Mouse (Mus musculus): ENCODE data around the gene Entpd2. TPM values are rescaled to one million over a fixed set of nuclear protein-coding genes. Genes with fewer than 3 reads are reported as not detected.

Entpd2 gene
- polyA plus RNA-seq, 1 experiment: 0.89 TPM

DNA sequence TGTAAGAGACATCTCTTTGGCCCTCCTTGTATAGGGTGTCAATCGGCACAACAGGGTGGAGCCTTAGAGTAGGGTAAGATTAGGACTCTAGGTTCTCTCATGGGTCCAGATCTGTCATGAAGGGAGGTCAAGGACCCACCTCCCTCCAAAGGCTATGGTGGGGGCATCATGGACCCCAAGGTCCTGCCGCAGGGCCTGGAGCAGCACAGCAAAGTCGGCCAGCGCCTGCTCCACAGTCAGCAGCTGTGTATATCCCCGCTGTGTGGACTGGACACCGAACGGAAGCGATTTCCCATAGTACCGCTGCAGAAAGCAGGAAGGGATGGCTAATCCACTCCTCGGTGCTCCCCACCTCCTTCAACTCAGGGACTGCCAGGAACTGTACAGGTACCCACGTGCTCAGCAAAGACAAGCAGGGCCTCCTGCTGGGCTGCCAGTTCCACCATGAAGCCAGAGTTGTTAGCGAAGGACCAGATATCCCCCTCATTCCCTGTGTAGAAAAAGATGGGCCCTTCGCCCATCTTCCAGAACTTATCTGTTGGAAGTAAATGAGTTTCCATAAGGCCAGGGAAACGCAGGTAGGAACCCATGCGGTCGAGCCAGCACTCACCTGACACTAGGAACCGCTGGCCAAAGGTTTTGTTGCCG, 40.1 kb upstream of the Entpd2 start:
- TF ChIP-seq E2F4 (IDR thresholded peaks at IDR 0.05; ENCODE audit: insufficient read depth): no peak
- TF ChIP-seq MAX (IDR thresholded peaks at IDR 0.05; ENCODE audit: low read depth): no peak
- TF ChIP-seq USF1 (IDR thresholded peaks at IDR 0.05; ENCODE audit: low read depth): no peak
- no peak for TF ChIP-seq CEBPB (IDR thresholded peaks at IDR 0.05; ENCODE audit: insufficient read depth, poor library complexity, severe bottlenecking)
- TF ChIP-seq POLR2AphosphoS2 (IDR thresholded peaks at IDR 0.05; ENCODE audit: insufficient read length, low read depth): no peak
- TF ChIP-seq SRF (IDR thresholded peaks at IDR 0.05; ENCODE audit: control insufficient read depth, insufficient read length, low read depth): no peak
- TF ChIP-seq TCF12 (IDR thresholded peaks at IDR 0.05; ENCODE audit: insufficient read depth, poor library complexity, severe bottlenecking): no peak
- no peak for TF ChIP-seq REST (IDR thresholded peaks at IDR 0.05; ENCODE audit: insufficient read depth, insufficient read length)
- TF ChIP-seq MYOD1 (IDR thresholded peaks at IDR 0.05; ENCODE audit: control insufficient read depth in 1 of 3, insufficient read length in 2 of 3, low read depth in 2 of 3): no peak
- TF ChIP-seq MYOG (IDR thresholded peaks at IDR 0.05; ENCODE audit: control insufficient read depth in 1 of 3, insufficient read depth in 1 of 3, insufficient read length in 2 of 3, low read depth in 2 of 3): no peak
- no peak for TF ChIP-seq TCF3 (IDR thresholded peaks at IDR 0.05; ENCODE audit: insufficient read length, low read depth)
- no peak for TF ChIP-seq POLR2A (IDR thresholded peaks at IDR 0.05; ENCODE audit: insufficient read length, low read depth)
- H3K36me3 ChIP-seq (ENCODE audit: control insufficient read depth, insufficient read depth): peaks cover 16% of the 10 kb centered on the region
- no peaks in the 10 kb centered on the region for H3K79me2 ChIP-seq (ENCODE audit: control insufficient read depth, insufficient read depth)
- peak overlapping the region; percentile 30 for H3ac ChIP-seq (ENCODE audit: control insufficient read depth, insufficient read length)
- H3K27me3 ChIP-seq (ENCODE audit: control insufficient read depth, insufficient read depth, insufficient read length): no peaks in the 10 kb centered on the region
- peak overlapping the region; percentile 43 for H3K4me3 ChIP-seq
- peak overlapping the region; percentile 84 for H3K4me2 ChIP-seq (ENCODE audit: low read depth)

DNA sequence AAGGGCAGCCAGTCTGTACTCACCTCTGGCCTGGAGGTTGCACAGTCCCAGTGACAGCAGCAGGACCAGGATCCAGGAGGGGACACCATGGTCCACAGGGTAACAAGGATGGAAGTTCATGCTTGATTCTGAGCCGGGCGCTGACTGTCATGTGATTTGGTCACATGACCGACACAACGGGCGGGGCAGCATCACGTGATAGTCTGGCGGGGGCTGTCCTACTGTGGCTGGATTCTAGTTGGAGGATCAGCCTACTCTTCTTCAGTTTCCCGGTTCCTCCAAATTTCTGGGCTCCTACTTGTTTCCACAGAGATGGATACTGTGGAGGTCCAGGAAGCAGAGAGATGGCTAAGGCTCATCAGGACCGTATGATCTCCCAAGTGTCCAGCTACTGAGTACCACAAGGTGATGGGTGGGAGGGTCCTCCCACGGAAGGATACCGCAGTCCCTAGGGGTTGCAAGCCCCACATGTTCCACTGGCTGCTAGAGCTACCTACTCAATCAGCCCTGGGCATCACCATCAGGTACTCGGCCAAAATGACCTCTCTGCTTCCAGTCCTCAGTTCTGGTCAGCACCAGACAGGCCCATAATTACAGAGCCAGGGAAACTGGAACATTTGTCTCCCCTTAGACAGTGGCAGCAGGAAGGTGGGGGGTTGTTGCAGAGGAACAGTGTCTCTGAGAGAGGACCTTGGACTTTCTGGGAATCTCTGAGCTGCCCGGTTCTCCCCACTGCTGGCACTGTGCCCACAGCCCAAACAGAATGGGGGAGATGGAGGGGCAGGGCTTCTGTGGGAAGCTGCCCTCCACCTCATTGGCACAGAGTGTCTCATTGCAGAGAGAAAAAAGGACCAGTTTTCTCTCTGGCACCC, 39.2 kb upstream of the Entpd2 start, which contains the start of gene Dpp7:
TSS of gene Dpp7 (minus strand) at position 152 of the 872 bp plus-strand sequence.
- Histone ChIP-seq H3K36me3 (ENCODE audit: control insufficient read depth, insufficient read depth) (peaks cover 8% of the 10 kb centered on the region), H3ac (ENCODE audit: control insufficient read depth, insufficient read length) (peak within 1 kb of the TSS; percentile 30), H3K79me2 (ENCODE audit: control insufficient read depth, insufficient read depth) (no peaks in the 10 kb centered on the region), H3K4me2 (ENCODE audit: low read depth) (peak within 1 kb of the TSS; percentile 84), H3K27me3 (ENCODE audit: control insufficient read depth, insufficient read depth, insufficient read length) (no peaks in the 10 kb centered on the region), H3K4me3 (peak within 1 kb of the TSS; percentile 43)
- TF ChIP-seq MYOG (IDR thresholded peaks at IDR 0.05; ENCODE audit: control insufficient read depth in 1 of 3, insufficient read depth in 1 of 3, insufficient read length in 2 of 3, low read depth in 2 of 3) (no peak), USF1 (IDR thresholded peaks at IDR 0.05; ENCODE audit: low read depth) (peak; percentile 100), SRF (IDR thresholded peaks at IDR 0.05; ENCODE audit: control insufficient read depth, insufficient read length, low read depth) (peak; percentile 9), POLR2A (IDR thresholded peaks at IDR 0.05; ENCODE audit: insufficient read length, low read depth) (peak; percentile 62), MYOD1 (IDR thresholded peaks at IDR 0.05; ENCODE audit: control insufficient read depth in 1 of 3, insufficient read length in 2 of 3, low read depth in 2 of 3) (no peak), MAX (IDR thresholded peaks at IDR 0.05; ENCODE audit: low read depth) (peak; percentile 21), TCF12 (IDR thresholded peaks at IDR 0.05; ENCODE audit: insufficient read depth, poor library complexity, severe bottlenecking) (no peak), E2F4 (IDR thresholded peaks at IDR 0.05; ENCODE audit: insufficient read depth) (peak; percentile 2), REST (IDR thresholded peaks at IDR 0.05; ENCODE audit: insufficient read depth, insufficient read length) (no peak), CEBPB (IDR thresholded peaks at IDR 0.05; ENCODE audit: insufficient read depth, poor library complexity, severe bottlenecking) (no peak), TCF3 (IDR thresholded peaks at IDR 0.05; ENCODE audit: insufficient read length, low read depth) (no peak), POLR2AphosphoS2 (IDR thresholded peaks at IDR 0.05; ENCODE audit: insufficient read length, low read depth) (peak; percentile 21)

DNA sequence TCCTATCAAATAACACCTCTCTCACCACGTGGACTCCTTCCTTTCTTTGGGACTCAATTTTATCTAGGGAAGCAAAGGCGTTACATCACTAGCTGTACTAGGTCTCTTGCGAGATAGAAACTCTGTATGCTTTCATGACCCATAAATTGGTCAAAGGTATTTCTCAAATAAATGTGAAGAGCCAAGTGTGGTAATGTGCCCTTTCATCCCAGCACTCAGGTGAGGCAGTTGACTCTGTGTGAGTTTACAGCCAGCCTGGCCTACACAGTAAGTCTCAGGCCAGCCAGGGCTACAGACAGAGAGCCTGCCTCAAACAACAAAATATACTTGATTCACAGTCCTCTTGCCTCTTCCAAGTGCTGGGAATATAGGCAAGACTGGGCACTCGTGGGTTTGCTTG, 35.8 kb upstream of the Entpd2 start:
- H3ac ChIP-seq (ENCODE audit: control insufficient read depth, insufficient read length): no peak overlapping the region
- peaks cover 3% of the 10 kb centered on the region for H3K36me3 ChIP-seq (ENCODE audit: control insufficient read depth, insufficient read depth)
- TF ChIP-seq POLR2AphosphoS2 (IDR thresholded peaks at IDR 0.05; ENCODE audit: insufficient read length, low read depth) (no peak), USF1 (IDR thresholded peaks at IDR 0.05; ENCODE audit: low read depth) (no peak), SRF (IDR thresholded peaks at IDR 0.05; ENCODE audit: control insufficient read depth, insufficient read length, low read depth) (no peak), MYOD1 (IDR thresholded peaks at IDR 0.05; ENCODE audit: control insufficient read depth in 1 of 3, insufficient read length in 2 of 3, low read depth in 2 of 3) (no peak), POLR2A (IDR thresholded peaks at IDR 0.05; ENCODE audit: insufficient read length, low read depth) (no peak), MYOG (IDR thresholded peaks at IDR 0.05; ENCODE audit: control insufficient read depth in 1 of 3, insufficient read depth in 1 of 3, insufficient read length in 2 of 3, low read depth in 2 of 3) (no peak), CEBPB (IDR thresholded peaks at IDR 0.05; ENCODE audit: insufficient read depth, poor library complexity, severe bottlenecking) (no peak), REST (IDR thresholded peaks at IDR 0.05; ENCODE audit: insufficient read depth, insufficient read length) (no peak), TCF3 (IDR thresholded peaks at IDR 0.05; ENCODE audit: insufficient read length, low read depth) (no peak), MAX (IDR thresholded peaks at IDR 0.05; ENCODE audit: low read depth) (no peak), E2F4 (IDR thresholded peaks at IDR 0.05; ENCODE audit: insufficient read depth) (no peak), TCF12 (IDR thresholded peaks at IDR 0.05; ENCODE audit: insufficient read depth, poor library complexity, severe bottlenecking) (no peak)
- H3K4me3 ChIP-seq: no peak overlapping the region
- no peaks in the 10 kb centered on the region for H3K27me3 ChIP-seq (ENCODE audit: control insufficient read depth, insufficient read depth, insufficient read length)
- H3K79me2 ChIP-seq (ENCODE audit: control insufficient read depth, insufficient read depth): no peaks in the 10 kb centered on the region
- H3K4me2 ChIP-seq (ENCODE audit: low read depth): no peak overlapping the region

DNA sequence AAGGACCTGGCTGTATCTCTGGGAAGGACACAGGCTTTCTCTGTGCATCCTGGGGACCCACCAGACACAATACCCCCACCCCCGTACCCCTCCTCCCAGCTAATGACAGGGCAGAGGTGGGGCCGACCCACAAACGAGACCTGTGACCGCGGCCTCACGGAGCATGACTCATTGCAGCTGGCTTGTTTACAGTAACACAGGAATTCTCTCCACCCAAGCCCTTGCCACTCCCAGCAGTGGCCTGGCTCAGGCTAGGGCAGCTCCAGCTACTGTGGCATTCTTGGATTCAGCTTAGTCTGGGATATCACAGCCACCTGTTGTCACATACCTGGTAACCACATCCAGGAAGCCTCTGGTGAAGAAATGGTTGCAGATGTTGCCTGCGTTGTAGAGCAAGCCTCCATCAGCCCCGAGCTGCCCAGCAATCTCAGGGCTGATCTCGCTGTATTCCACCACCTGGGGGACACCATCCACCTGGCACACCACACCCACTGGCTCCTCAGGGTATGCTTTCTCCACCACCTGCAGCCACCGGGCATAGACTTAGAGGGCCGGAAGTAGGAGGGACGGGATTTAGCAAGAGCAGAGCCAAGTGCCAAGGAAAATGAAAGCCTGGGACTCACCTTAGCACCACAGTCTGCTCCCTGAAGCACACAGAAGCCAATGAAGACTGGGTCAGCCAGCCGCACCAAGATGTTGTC, 32.0 kb upstream of the Entpd2 start:
- H3K36me3 ChIP-seq (ENCODE audit: control insufficient read depth, insufficient read depth): peaks cover 3% of the 10 kb centered on the region
- H3K4me2 ChIP-seq (ENCODE audit: low read depth): peak overlapping the region; percentile 94
- H3K4me3 ChIP-seq: peak overlapping the region; percentile 43
- H3K27me3 ChIP-seq (ENCODE audit: control insufficient read depth, insufficient read depth, insufficient read length): no peaks in the 10 kb centered on the region
- peak in 2 of 3 experiments; percentile 51 to 88 for TF ChIP-seq MYOD1 (IDR thresholded peaks at IDR 0.05; ENCODE audit: control insufficient read depth in 1 of 3, insufficient read length in 2 of 3, low read depth in 2 of 3)
- peak; percentile 22 for TF ChIP-seq TCF3 (IDR thresholded peaks at IDR 0.05; ENCODE audit: insufficient read length, low read depth)
- peak in 2 of 3 experiments; percentile 65 to 88 for TF ChIP-seq MYOG (IDR thresholded peaks at IDR 0.05; ENCODE audit: control insufficient read depth in 1 of 3, insufficient read depth in 1 of 3, insufficient read length in 2 of 3, low read depth in 2 of 3)
- no peak for TF ChIP-seq USF1 (IDR thresholded peaks at IDR 0.05; ENCODE audit: low read depth)
- no peaks in the 10 kb centered on the region for H3K79me2 ChIP-seq (ENCODE audit: control insufficient read depth, insufficient read depth)
- H3ac ChIP-seq (ENCODE audit: control insufficient read depth, insufficient read length): no peak overlapping the region

All from myocyte (in vitro differentiated cells).